Mouse (Mus musculus): ENCODE results near the gene 2410137M14Rik. TPM values are rescaled to one million over a fixed set of nuclear protein-coding genes. Genes with fewer than 3 reads are reported as not detected.
"Not testable (repeated sequence)": the region's sequence is repeated elsewhere in the genome, so short reads cannot be mapped to it uniquely, and the experiment has no call there.

The 2410137M14Rik gene
- polyA plus RNA-seq, 1 experiment from 2014 or later, result not detected

GRCm38 (mm10) chr17:36998477-36998876 lies 17.4 kb upstream of the 2410137M14Rik start:
- Histone ChIP-seq H3K9ac (ENCODE audit: low read depth, low read length) (no peak overlapping the region), H3K4me1 (ENCODE audit: control insufficient read depth, insufficient read depth, low read length) (peaks cover 4% of the 10 kb centered on the region), H3K4me3 (ENCODE audit: low read length) (no peak overlapping the region), H3K27me3 (ENCODE audit: control insufficient read depth, insufficient read depth, low read length) (no peaks in the 10 kb centered on the region), H3K4me2 (replicated peaks; ENCODE audit: low read depth, low read length) (no peak overlapping the region), H3K9me3 (ENCODE audit: control insufficient read depth, low read length) (no peaks in the 10 kb centered on the region), H3K27ac (ENCODE audit: low read depth, low read length) (no peak overlapping the region), H3K36me3 (ENCODE audit: control insufficient read depth, insufficient read depth, low read length) (no peaks in the 10 kb centered on the region)
- 78% methylated on average over 2 of the region's 2 CpGs for WGBS
- no peak for ATAC-seq (ENCODE audit: low FRiP score, low TSS enrichment)

DNA sequence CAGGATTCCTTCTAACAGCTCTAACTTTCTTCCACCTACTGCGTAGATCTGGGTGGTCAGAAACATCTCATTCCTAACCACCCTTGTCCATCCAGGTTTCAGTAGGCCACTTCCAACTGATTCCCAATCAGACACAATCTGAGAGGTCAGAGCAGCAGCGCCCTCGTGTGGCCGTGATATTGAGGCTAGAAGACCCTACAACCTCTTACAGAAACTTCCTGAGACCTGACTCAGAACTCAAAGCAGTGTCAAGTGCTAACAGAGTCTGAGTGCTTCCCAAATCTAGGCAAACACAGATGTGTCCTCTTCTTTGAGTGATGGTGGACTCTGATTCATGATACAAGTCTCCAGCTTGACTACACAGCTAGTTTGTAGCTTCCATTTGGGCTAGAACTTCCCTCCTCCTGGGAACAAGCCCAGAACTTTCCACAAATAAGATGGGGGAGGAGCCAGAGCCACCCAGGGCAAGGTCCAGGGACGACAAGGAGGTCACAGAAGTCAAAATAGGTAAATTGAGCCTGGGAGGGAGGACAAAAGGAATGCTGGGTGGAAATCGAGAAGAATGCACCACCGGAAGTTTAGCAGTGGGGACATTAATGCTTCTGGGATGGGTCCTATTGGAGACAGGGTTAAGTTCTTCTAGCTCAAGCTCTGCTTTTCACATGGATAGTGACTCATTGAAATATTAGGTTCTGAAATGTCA lies 16.1 kb upstream of the 2410137M14Rik start:
- Histone ChIP-seq H3K9ac (ENCODE audit: low read depth, low read length) (no peak overlapping the region), H3K27me3 (ENCODE audit: control insufficient read depth, insufficient read depth, low read length) (no peaks in the 10 kb centered on the region), H3K4me3 (ENCODE audit: low read length) (no peak overlapping the region), H3K4me2 (replicated peaks; ENCODE audit: low read depth, low read length) (no peak overlapping the region), H3K36me3 (ENCODE audit: control insufficient read depth, insufficient read depth, low read length) (no peaks in the 10 kb centered on the region), H3K9me3 (ENCODE audit: control insufficient read depth, low read length) (no peaks in the 10 kb centered on the region), H3K4me1 (ENCODE audit: control insufficient read depth, insufficient read depth, low read length) (peaks cover 4% of the 10 kb centered on the region; the same call in 1 of the 2 replicates), H3K27ac (ENCODE audit: low read depth, low read length) (no peak overlapping the region)
- peak; percentile 77 for ATAC-seq (ENCODE audit: low FRiP score, low TSS enrichment)
- 24% methylated on average over 7 of the region's 7 CpGs for WGBS

- H3K36me3 ChIP-seq (ENCODE audit: control insufficient read depth, insufficient read depth, low read length), result no peaks in the 10 kb centered on the region
- no peaks in the 10 kb centered on the region for H3K9me3 ChIP-seq (ENCODE audit: control insufficient read depth, low read length)
- no peak overlapping the region for H3K9ac ChIP-seq (ENCODE audit: low read depth, low read length)
- H3K27ac ChIP-seq (ENCODE audit: low read depth, low read length), result no peak overlapping the region
- H3K4me2 ChIP-seq (replicated peaks; ENCODE audit: low read depth, low read length), result no peak overlapping the region
- WGBS, result 78% methylated on average over 3 of the region's 3 CpGs
- H3K4me1 ChIP-seq (ENCODE audit: control insufficient read depth, insufficient read depth, low read length), result peaks cover 4% of the 10 kb centered on the region; the same call in 1 of the 2 replicates
- no peak overlapping the region for H3K4me3 ChIP-seq (ENCODE audit: low read length)
- H3K27me3 ChIP-seq (ENCODE audit: control insufficient read depth, insufficient read depth, low read length), result no peaks in the 10 kb centered on the region
- ATAC-seq (ENCODE audit: low FRiP score, low TSS enrichment), result no peak
Observed at GRCm38 (mm10) chr17:36995448-36995847, 14.4 kb upstream of the 2410137M14Rik start.

DNA sequence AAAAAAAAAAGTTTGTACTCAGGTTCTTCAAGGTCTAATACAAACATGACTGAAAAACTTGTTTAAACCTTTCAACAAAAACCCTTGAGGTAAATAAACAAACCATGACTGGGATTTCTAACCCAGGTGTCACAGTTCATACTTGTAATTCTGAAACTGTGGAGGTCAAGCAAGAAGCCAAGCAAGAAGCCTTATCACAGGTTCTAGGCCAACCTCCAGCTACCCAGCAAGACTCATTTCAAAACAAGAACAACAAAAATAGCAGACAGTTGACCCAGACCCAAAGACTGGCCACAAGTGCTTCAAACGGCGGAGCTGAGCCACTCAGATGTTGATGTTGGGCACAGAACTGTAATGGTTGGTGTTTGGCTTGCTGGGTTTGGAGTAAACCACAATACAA lies 13.5 kb upstream of the 2410137M14Rik start:
- H3K4me3 ChIP-seq (ENCODE audit: low read length), result no peak overlapping the region
- 80% methylated on average over 2 of the region's 2 CpGs for WGBS
- H3K27me3 ChIP-seq (ENCODE audit: control insufficient read depth, insufficient read depth, low read length), result peaks cover 2% of the 10 kb centered on the region; the same call in 1 of the 2 replicates
- no peak for ATAC-seq (ENCODE audit: low FRiP score, low TSS enrichment)
- no peak overlapping the region for H3K4me2 ChIP-seq (replicated peaks; ENCODE audit: low read depth, low read length)
- no peaks in the 10 kb centered on the region for H3K9me3 ChIP-seq (ENCODE audit: control insufficient read depth, low read length)
- H3K9ac ChIP-seq (ENCODE audit: low read depth, low read length), result no peak overlapping the region
- H3K4me1 ChIP-seq (ENCODE audit: control insufficient read depth, insufficient read depth, low read length), result peaks cover 4% of the 10 kb centered on the region; the same call in 1 of the 2 replicates
- H3K27ac ChIP-seq (ENCODE audit: low read depth, low read length), result no peak overlapping the region
- H3K36me3 ChIP-seq (ENCODE audit: control insufficient read depth, insufficient read depth, low read length), result no peaks in the 10 kb centered on the region

- no peak overlapping the region for H3K27ac ChIP-seq (ENCODE audit: low read depth, low read length)
- no peak overlapping the region for H3K9ac ChIP-seq (ENCODE audit: low read depth, low read length)
- H3K9me3 ChIP-seq (ENCODE audit: control insufficient read depth, low read length), result no peaks in the 10 kb centered on the region
- no peak for ATAC-seq (ENCODE audit: low FRiP score, low TSS enrichment)
- no peak overlapping the region for H3K4me3 ChIP-seq (ENCODE audit: low read length)
- H3K27me3 ChIP-seq (ENCODE audit: control insufficient read depth, insufficient read depth, low read length), result peaks cover 9% of the 10 kb centered on the region
- 90% methylated on average over 4 of the region's 4 CpGs for WGBS
- no peaks in the 10 kb centered on the region for H3K36me3 ChIP-seq (ENCODE audit: control insufficient read depth, insufficient read depth, low read length)
- H3K4me1 ChIP-seq (ENCODE audit: control insufficient read depth, insufficient read depth, low read length), result peaks cover 4% of the 10 kb centered on the region; the same call in 1 of the 2 replicates
- no peak overlapping the region for H3K4me2 ChIP-seq (replicated peaks; ENCODE audit: low read depth, low read length)
Observed at GRCm38 (mm10) chr17:36993770-36994325, 12.8 kb upstream of the 2410137M14Rik start.

- WGBS, result 66% methylated on average over 3 of the region's 3 CpGs
- no peak for ATAC-seq (ENCODE audit: low FRiP score, low TSS enrichment)
- Histone ChIP-seq H3K9me3 (ENCODE audit: control insufficient read depth, low read length) (no peaks in the 10 kb centered on the region), H3K27me3 (ENCODE audit: control insufficient read depth, insufficient read depth, low read length) (peaks cover 19% of the 10 kb centered on the region), H3K4me2 (replicated peaks; ENCODE audit: low read depth, low read length) (no peak overlapping the region), H3K27ac (ENCODE audit: low read depth, low read length) (no peak overlapping the region), H3K4me1 (ENCODE audit: control insufficient read depth, insufficient read depth, low read length) (peaks cover 4% of the 10 kb centered on the region; the same call in 1 of the 2 replicates), H3K9ac (ENCODE audit: low read depth, low read length) (no peak overlapping the region), H3K36me3 (ENCODE audit: control insufficient read depth, insufficient read depth, low read length) (no peaks in the 10 kb centered on the region), H3K4me3 (ENCODE audit: low read length) (no peak overlapping the region)
Observed at GRCm38 (mm10) chr17:36992336-36993104, 11.5 kb upstream of the 2410137M14Rik start.

DNA sequence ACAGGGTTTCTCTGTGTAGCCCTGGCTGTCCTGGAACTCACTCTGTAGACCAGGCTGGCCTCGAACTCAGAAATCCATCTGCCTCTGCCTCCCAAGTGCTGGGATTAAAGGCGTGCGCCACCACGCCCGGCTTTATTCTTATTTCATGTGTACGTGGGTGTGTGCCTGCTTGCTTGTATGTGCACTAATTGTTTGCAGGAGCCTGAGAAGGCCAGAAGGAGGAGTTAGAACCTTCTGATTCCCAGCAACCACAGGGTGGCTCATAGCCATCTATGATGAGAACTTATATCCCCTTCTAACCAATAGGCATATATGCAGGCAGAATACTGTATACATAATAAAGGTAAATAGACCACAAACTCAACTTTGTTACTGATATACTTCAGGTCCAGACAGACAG lies 9.6 kb upstream of the 2410137M14Rik start:
- not testable (repeated sequence) for ATAC-seq (ENCODE audit: low FRiP score, low TSS enrichment); H3K4me1 ChIP-seq (ENCODE audit: control insufficient read depth, insufficient read depth, low read length); H3K27ac ChIP-seq (ENCODE audit: low read depth, low read length); H3K9me3 ChIP-seq (ENCODE audit: control insufficient read depth, low read length); H3K4me2 ChIP-seq (replicated peaks; ENCODE audit: low read depth, low read length); H3K9ac ChIP-seq (ENCODE audit: low read depth, low read length); H3K4me3 ChIP-seq (ENCODE audit: low read length); H3K36me3 ChIP-seq (ENCODE audit: control insufficient read depth, insufficient read depth, low read length)
- H3K27me3 ChIP-seq (ENCODE audit: control insufficient read depth, insufficient read depth, low read length), result peaks cover 23% of the 10 kb centered on the region
- 95% methylated on average over 5 of the region's 6 CpGs for WGBS

- WGBS, result 20% methylated on average over 5 of the region's 5 CpGs
- Histone ChIP-seq H3K9ac (ENCODE audit: low read depth, low read length) (no peak within 1 kb of the TSS), H3K9me3 (ENCODE audit: control insufficient read depth, low read length) (no peaks in the 10 kb centered on the region), H3K4me1 (ENCODE audit: control insufficient read depth, insufficient read depth, low read length) (no peaks in the 10 kb centered on the region), H3K36me3 (ENCODE audit: control insufficient read depth, insufficient read depth, low read length) (no peaks in the 10 kb centered on the region), H3K27ac (ENCODE audit: low read depth, low read length) (no peak within 1 kb of the TSS), H3K4me3 (ENCODE audit: low read length) (peak within 1 kb of the TSS; percentile 15; the same call in 1 of the 2 replicates), H3K4me2 (replicated peaks; ENCODE audit: low read depth, low read length) (peak within 1 kb of the TSS; percentile 16), H3K27me3 (ENCODE audit: control insufficient read depth, insufficient read depth, low read length) (peaks cover 23% of the 10 kb centered on the region)
- no peak for ATAC-seq (ENCODE audit: low FRiP score, low TSS enrichment)
Observed at GRCm38 (mm10) chr17:36989437-36989836, 8.4 kb upstream of the 2410137M14Rik start, which contains the start of gene H2-M5. H2-M5 (minus strand) TSS chr17:36989537.
